ENCODE assay signal across 8 mouse cellular contexts in genomic region chr19:4961928-4962601, GRCm38 (mm10). TPM values are rescaled to one million over a fixed set of nuclear protein-coding genes. Genes with fewer than 3 reads are reported as not detected.
DNase-seq lines count a peak whose midpoint lies in the region; ATAC-seq and TF ChIP-seq lines count a peak whose summit lies in the region.

Gene Mrpl11, plus strand, starts transcription at chr19:4962147.

- H3K4me2 ChIP-seq in embryonic facial prominence, embryonic 13.5 days, result peak within 1 kb of the TSS; percentile 74
- H3K4me2 ChIP-seq in limb, embryonic 12.5 days, result peak within 1 kb of the TSS; percentile 80
- peak within 1 kb of the TSS; percentile 70 for H3K4me2 ChIP-seq in midbrain, embryonic 15.5 days

- no peaks in the 10 kb centered on the region for H3K27me3 ChIP-seq in embryonic facial prominence, embryonic 13.5 days
- H3K27me3 ChIP-seq in kidney, adult 2 months (replicated peaks; ENCODE audit: control insufficient read depth, insufficient read depth, low read length), result no peaks in the 10 kb centered on the region
- no peaks in the 10 kb centered on the region for H3K27me3 ChIP-seq in limb, embryonic 12.5 days
- H3K27me3 ChIP-seq in midbrain, embryonic 15.5 days (replicated peaks), result no peaks in the 10 kb centered on the region
- no peaks in the 10 kb centered on the region for H3K27me3 ChIP-seq in spleen, adult 2 months (ENCODE audit: control insufficient read depth, insufficient read depth, low read length)

- H3K4me3 ChIP-seq in embryonic facial prominence, embryonic 13.5 days, result peak within 1 kb of the TSS; percentile 94
- H3K4me3 ChIP-seq in kidney, adult 2 months (ENCODE audit: insufficient read depth, low read depth, low read length), result peak within 1 kb of the TSS; percentile 98
- peak within 1 kb of the TSS; percentile 81 for H3K4me3 ChIP-seq in limb, embryonic 12.5 days (replicated peaks)
- peak within 1 kb of the TSS; percentile 63 for H3K4me3 ChIP-seq in midbrain, embryonic 15.5 days
- peak within 1 kb of the TSS; percentile 96 for H3K4me3 ChIP-seq in spleen, adult 2 months (ENCODE audit: extremely low read depth, insufficient read depth, insufficient read length)

- peak; percentile 90 for TF ChIP-seq CTCF in kidney, adult 2 months (conservative IDR thresholded peaks at IDR 0.05; ENCODE audit: insufficient read depth, insufficient read length, low read depth, low read length)
- TF ChIP-seq CTCF in spleen, adult 2 months (IDR thresholded peaks at IDR 0.05; ENCODE audit: extremely low read depth, insufficient read depth, insufficient read length, insufficient replicate concordance), result peak; percentile 65; the same call in 1 of the 2 replicates

- H3K36me3 ChIP-seq in embryonic facial prominence, embryonic 13.5 days, result peaks cover 30% of the 10 kb centered on the region
- H3K36me3 ChIP-seq in kidney, adult 2 months (ENCODE audit: control insufficient read depth, insufficient read depth, low read length), result no peaks in the 10 kb centered on the region; the same call in 1 of the 2 replicates
- peaks cover 33% of the 10 kb centered on the region for H3K36me3 ChIP-seq in limb, embryonic 12.5 days
- H3K36me3 ChIP-seq in midbrain, embryonic 15.5 days (replicated peaks), result peaks cover 16% of the 10 kb centered on the region
- H3K36me3 ChIP-seq in spleen, adult 2 months (ENCODE audit: control insufficient read depth, insufficient read depth, low read length), result peaks cover 3% of the 10 kb centered on the region; the same call in 1 of the 2 replicates

- WGBS in embryonic facial prominence, embryonic 13.5 days, result under 1% methylated on average over 34 of the region's 34 CpGs
- WGBS in kidney, adult 2 months, result 1% methylated on average over 34 of the region's 34 CpGs
- WGBS in limb, embryonic 12.5 days, result under 1% methylated on average over 34 of the region's 34 CpGs
- under 1% methylated on average over 34 of the region's 34 CpGs for WGBS in midbrain, embryonic 15.5 days
- WGBS in spleen, adult 2 months, result under 1% methylated on average over 34 of the region's 34 CpGs

- TF ChIP-seq POLR2A in kidney, adult 2 months (IDR thresholded peaks at IDR 0.05; ENCODE audit: low read depth, low read length), result no peak
- 0 out of 2 replicates have a peak, but pooled peaks have one; percentile 19 for TF ChIP-seq POLR2A in spleen, adult 2 months (IDR thresholded peaks at IDR 0.05; ENCODE audit: low read depth, low read length)

- peaks cover 6% of the 10 kb centered on the region for H3K4me1 ChIP-seq in embryonic facial prominence, embryonic 13.5 days
- H3K4me1 ChIP-seq in kidney, adult 2 months (ENCODE audit: control insufficient read depth, insufficient read depth, low read length), result no peaks in the 10 kb centered on the region
- peaks cover 7% of the 10 kb centered on the region for H3K4me1 ChIP-seq in limb, embryonic 12.5 days (replicated peaks)
- peaks cover 13% of the 10 kb centered on the region for H3K4me1 ChIP-seq in midbrain, embryonic 15.5 days
- no peaks in the 10 kb centered on the region for H3K4me1 ChIP-seq in spleen, adult 2 months (ENCODE audit: control insufficient read depth, insufficient read depth, insufficient read length)

- peak within 1 kb of the TSS; percentile 76; the same call in 1 of the 2 replicates for H3K27ac ChIP-seq in embryonic facial prominence, embryonic 13.5 days
- H3K27ac ChIP-seq in kidney, adult 2 months (ENCODE audit: insufficient read depth, low read depth, low read length), result peak within 1 kb of the TSS; percentile 93
- H3K27ac ChIP-seq in limb, embryonic 12.5 days, result peak within 1 kb of the TSS; percentile 84
- peak within 1 kb of the TSS; percentile 82 for H3K27ac ChIP-seq in midbrain, embryonic 15.5 days
- peak within 1 kb of the TSS; percentile 66 for H3K27ac ChIP-seq in spleen, adult 2 months (ENCODE audit: insufficient read depth, low read length)

- peak; percentile 89 for ATAC-seq in embryonic facial prominence, embryonic 13.5 days (ENCODE audit: insufficient number of reproducible peaks, insufficient read depth, low FRiP score, low TSS enrichment, low read depth)
- peak; percentile 96 for ATAC-seq in limb, embryonic 12.5 days (ENCODE audit: insufficient number of reproducible peaks, insufficient read depth, low FRiP score, low TSS enrichment, low read depth)
- peak; percentile 98 for ATAC-seq in midbrain, embryonic 15.5 days (replicated peaks)

- DNase-seq in 3134 (ENCODE audit: extremely low read depth, insufficient read length, low spot score), result peak; percentile 79
- DNase-seq in adrenal gland, postnatal 36 days, result peak; percentile 87 to 88
- peak; percentile 93 to 96 for DNase-seq in heart, adult 18-20 months
- peak; percentile 96 for DNase-seq in kidney, adult 2 months
- peak; percentile 87 to 89 for DNase-seq in spleen, adult 2 months (ENCODE audit: low read depth in 1 of 2, low spot score in 2 of 2)

- H3K9ac ChIP-seq in embryonic facial prominence, embryonic 13.5 days, result peak within 1 kb of the TSS; percentile 87
- H3K9ac ChIP-seq in limb, embryonic 12.5 days (replicated peaks), result peak within 1 kb of the TSS; percentile 86
- peak within 1 kb of the TSS; percentile 64 for H3K9ac ChIP-seq in midbrain, embryonic 15.5 days

- no peaks in the 10 kb centered on the region for H3K9me3 ChIP-seq in embryonic facial prominence, embryonic 13.5 days
- H3K9me3 ChIP-seq in limb, embryonic 12.5 days, result 0 out of 2 replicates have a peak, but pooled peaks cover 3% of the 10 kb centered on the region
- H3K9me3 ChIP-seq in midbrain, embryonic 15.5 days, result no peaks in the 10 kb centered on the region

RNA-seq across cellular contexts. Expression of gene Mrpl11, which starts in this region (rescaled TPM):
- total RNA-seq in adrenal gland, postnatal 36 days (2021), result 10 to 100 TPM; 56.7 to 59.1 TPM
- 117 and 118 TPM in 2 replicates for polyA plus RNA-seq in embryonic facial prominence, embryonic 13.5 days (2015; fragmentation: Nextera tagmentation; extraction: Ambion mirVana)
- total RNA-seq in heart, adult 18-20 months (2021), result 10 to 100 TPM; 67.7 to 86.0 TPM
- 47.6 and 55.2 TPM in 2 replicates for polyA plus RNA-seq in kidney, adult 2 months (2012; rRNA removed)
- polyA plus RNA-seq in limb, embryonic 12.5 days (2016; fragmentation: Nextera tagmentation; extraction: Ambion mirVana), result 153 and 154 TPM in 2 replicates
- 91.7 and 96.4 TPM in 2 replicates for polyA plus RNA-seq in midbrain, embryonic 15.5 days (2015; fragmentation: Nextera tagmentation; extraction: Ambion mirVana)
- 14.1 and 14.5 TPM in 2 replicates for polyA plus RNA-seq in spleen, adult 2 months (2012; rRNA removed)

Comparison
In these comparisons a context has a peak if more than half of its experiments do, and no peak if none do; other contexts are left out.
1. Peak in every context shown above with its lines: DNase-seq, ATAC-seq, H3K4me3 ChIP-seq and H3K27ac ChIP-seq.